Mouse (Mus musculus) adrenal gland, postnatal 36 days (tissue): ENCODE data around the gene Yaf2. TPM values are rescaled to one million over a fixed set of nuclear protein-coding genes. Genes with fewer than 3 reads are reported as not detected.
"Not testable (repeated sequence)": the region's sequence is repeated elsewhere in the genome, so short reads cannot be mapped to it uniquely, and the experiment has no call there.

Source experiments
- DNase-seq, 2 experiments: peaks; one replicate each; pipeline ENCODE4 v3.0.0; 2021; ENCODE audit warnings: mixed read lengths in 1 of 2
- long read RNA-seq, 2 experiments: library from polyadenylated mRNA; stranded (forward); transcript quantifications; one replicate each; pipeline ENCODE4 v2.0.0; 2021; ENCODE audit warnings: borderline sequencing depth in 2 of 2
- total RNA-seq, 2 experiments: library from RNA; stranded (reverse); gene quantifications; 2 replicates each; pipeline ENCODE4 v1.2.3; 2021

Yaf2 gene
- 10 to 100 TPM; 41.0 to 42.2 TPM for total RNA-seq
- long read RNA-seq, experiment 1, transcript Yaf2-201 (4 exons, 1,676 nt): major isoform, 80 of 146 reads
- long read RNA-seq, experiment 1, transcript Yaf2-202 (5 exons, 1,870 nt): minor isoform, 51 of 146 reads
- long read RNA-seq, experiment 1, partial matches to known transcripts: 11 of 146 reads
- long read RNA-seq, experiment 1, other reads (novel, unspliced or antisense): 4 of 146 reads
- long read RNA-seq, experiment 2, transcript Yaf2-202 (5 exons, 1,870 nt): major isoform, 17 of 37 reads
- long read RNA-seq, experiment 2, transcript Yaf2-201 (4 exons, 1,676 nt): major isoform, 17 of 37 reads
- long read RNA-seq, experiment 2, partial matches to known transcripts: 3 of 37 reads
- long read RNA-seq, experiment 2, other reads (novel, unspliced or antisense): 0 of 37 reads

DNA sequence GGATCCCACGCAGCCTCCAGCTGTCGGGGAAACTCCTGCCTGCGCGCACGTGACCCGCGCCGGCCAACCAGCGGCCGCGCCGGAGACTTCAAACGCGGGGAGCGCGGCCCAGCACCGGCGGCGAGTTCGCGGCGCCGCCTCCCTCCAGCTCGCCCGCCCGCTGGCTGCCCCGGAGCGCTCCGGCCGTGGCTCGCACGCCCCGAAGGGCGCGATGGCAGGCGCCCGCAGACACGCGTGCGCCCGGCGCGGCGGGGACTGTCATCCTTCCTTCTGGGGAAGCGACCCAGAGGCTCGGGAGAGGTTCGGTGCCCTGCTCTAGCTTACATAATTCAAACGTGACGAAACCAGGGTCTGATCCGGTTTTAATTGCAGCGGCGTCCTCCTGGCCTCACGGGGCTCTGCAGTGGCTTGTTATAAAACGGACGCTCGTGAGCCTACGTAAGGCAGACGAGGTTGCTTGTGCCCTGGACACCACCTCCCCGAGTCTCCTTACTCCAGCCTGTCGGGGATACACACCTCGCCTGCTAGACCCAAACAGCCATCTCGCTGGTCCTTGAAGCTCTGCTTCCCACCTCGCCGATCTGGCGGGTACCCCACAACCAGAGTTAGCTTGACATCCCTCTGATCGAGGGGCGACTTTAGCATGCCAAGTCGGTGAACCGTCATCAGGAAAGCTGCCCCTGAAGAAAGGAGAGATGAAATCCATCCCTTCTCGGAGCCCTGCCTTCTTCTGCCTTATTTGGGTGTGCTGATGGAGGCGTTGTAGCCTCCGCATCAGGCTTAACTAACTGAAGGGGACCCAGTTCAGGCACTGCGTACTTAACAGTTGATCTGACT is at the start of gene Yaf2:
Gene Yaf2 (minus strand): TSS at position 11 of the 837 bp plus-strand sequence.
- peak; percentile 92 to 95 for DNase-seq

DNA sequence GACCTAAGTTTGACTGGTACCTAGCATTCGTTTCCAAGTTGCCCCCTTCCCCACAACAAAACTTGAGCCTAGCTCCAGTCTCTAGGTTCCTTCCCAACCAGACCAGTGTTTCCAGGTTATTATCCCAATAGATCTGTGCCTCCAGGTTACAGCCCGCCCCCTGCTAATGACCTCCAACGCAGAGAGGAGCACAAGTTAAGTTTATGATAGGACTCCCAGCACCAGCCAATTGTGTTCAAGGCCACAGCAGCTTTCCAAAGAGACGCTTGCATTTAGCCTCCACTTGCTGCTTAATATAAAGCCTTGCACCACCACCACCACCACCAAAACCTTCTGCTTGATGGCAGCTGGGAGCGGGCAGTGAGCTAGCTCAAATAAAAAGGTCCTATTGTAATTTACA is 44.6 kb upstream of the Yaf2 start:
- no peak for DNase-seq

DNA sequence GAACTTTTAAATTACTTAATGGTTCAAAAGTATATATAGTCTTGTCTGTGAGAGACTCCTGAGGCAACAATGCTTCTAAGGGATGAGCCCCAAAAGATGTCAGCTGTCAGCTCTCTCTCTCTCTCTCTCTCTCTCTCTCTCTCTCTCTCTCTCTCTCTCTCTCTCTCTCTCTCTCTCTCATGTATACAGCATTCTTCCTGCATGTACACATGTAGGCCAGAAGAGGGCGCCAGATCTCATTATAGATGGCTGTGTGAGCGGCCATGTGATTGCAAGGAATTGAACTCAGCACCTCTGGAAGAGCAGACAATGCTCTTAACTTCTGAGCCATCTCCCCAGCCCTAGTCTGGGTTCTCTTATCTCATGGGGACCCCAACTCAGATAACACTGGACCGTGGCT is 42.4 kb upstream of the Yaf2 start:
- DNase-seq: peak in 1 of 2 experiments; percentile 19

DNA sequence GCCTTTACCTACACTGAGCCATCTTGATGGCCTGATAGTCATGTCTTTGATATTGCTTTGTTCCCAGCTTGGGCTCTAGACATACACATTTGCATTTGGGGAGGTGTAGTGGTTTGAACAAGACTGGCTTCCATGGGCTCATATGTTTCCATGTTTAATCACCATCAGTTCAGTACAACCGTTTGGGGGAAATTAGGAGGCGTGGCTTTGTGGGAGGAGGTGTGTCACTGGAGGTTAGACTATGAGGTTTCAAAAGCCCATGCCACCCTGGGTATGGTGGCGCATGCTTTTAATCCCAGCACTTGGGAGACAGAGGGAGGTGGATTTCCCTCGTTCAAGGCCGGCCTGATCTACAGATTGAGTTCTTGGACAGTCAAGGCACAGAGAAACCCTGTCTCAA is 39.0 kb upstream of the Yaf2 start:
- DNase-seq: no peak

DNA sequence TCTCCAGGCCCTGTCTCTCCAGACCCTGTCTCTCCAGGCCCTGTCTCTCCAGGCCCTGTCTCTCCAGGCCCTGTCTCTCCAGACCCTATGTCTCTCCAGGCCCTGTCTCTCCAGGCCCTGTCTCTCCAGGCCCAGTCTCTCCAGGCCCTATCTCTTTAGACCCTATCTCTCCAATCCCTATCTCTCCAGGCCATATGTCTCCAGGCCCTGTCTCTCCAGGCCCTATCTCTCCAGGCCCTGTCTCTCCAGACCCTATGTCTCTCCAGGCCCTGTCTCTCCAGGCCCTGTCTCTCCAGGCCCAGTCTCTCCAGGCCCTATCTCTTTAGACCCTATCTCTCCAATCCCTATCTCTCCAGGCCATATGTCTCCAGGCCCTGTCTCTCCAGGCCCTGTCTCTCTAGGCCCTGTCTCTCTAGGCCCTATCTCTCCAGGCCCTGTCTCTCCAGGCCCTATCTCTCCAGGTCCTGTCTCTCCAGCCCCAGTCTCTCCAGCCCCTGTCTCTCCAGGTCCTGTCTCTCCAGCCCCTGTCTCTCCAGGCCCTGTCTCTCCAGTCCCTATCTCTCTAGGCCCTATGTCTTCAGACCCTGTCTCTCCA is 35.9 kb upstream of the Yaf2 start:
- not testable (repeated sequence) for DNase-seq

DNA sequence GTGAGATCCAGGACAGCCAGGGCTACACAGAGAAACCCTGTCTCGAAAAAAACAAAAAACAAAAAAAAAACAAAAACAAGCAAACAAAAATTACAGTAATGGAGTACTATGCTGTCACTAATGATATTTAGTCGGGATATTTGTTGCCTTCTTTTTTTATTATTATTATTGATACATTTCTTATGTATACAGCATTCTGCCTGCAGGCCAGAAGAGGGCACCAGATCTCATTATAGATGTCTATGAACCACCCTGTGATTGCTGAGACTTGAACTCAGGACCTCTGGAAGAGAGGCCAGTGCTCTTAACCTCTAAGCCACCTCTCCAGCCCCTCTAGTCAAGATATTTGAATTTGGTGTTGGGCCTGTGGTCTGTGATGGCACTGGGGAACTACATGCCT is 35.1 kb upstream of the Yaf2 start:
- no peak for DNase-seq

DNA sequence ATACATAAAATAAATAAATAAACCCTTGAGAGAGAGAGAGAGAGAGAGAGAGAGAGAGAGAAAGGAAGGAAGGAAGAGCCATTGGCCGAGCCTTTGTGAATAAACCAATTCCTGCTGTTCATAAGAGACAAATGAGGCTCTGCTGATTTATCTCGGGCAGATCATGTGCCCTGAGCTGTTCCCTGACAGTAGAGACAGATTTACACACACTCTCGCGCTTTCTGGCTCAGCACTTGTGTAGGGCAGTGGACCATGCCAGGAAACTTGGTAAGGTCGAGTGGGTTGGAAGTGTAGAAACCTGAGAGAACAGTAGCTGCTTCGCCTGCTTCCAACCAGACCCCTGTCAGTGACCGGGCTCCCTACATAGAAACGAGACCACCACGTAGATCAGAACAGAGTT is 31.8 kb upstream of the Yaf2 start:
- DNase-seq: no peak

DNA sequence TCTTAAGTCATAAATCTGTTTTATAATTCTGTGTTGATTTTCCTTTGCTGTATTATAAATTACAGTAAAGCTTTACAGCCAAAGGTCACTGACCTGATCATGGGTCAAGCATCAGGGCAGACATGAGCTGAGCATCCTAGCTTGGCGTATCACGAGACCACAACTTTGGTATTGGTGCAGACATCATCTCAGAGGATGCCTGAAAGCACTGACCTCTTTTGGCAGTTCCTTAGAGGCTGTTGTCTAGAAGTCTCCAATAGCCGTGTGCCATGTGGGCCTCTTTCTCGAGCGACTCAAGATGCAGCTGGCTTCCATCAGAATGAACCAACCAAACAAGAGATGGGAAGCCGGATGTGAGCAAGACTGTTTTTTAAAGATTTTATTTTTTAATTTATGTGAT is 28.8 kb upstream of the Yaf2 start:
- DNase-seq: no peak

DNA sequence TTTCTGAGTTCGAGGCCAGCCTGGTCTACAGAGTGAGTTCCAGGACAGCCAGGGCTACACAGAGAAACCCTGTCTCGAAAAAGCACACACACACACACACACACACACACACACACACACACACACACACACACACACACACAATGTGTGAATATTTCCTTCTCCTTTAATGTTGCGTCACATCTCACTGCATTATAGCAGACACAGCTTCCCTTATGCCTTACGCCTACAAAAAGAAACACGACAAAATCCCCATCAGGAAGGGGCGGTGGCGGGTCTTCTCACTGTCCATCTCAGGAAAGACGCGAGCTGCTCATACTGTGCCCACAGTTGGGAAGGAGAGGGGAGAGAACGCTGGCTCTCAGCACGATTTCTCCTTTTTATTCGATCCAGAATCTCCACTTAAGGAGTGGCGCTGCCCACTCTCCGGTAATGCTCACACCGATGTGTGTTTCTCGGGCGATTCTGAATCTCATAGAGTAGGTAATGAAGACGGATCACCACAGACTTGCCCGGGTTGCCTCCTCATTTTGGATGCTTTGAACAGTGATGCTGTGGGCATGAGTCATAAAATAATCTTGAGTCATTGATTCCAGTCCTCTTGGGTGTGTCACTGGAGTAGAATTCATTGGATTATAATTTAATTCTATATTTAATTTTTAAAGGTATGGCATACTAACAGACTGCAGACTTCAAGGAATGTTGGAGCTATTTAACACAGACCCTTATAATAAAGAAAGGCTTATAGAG is 21.8 kb upstream of the Yaf2 start:
- DNase-seq: no peak

DNA sequence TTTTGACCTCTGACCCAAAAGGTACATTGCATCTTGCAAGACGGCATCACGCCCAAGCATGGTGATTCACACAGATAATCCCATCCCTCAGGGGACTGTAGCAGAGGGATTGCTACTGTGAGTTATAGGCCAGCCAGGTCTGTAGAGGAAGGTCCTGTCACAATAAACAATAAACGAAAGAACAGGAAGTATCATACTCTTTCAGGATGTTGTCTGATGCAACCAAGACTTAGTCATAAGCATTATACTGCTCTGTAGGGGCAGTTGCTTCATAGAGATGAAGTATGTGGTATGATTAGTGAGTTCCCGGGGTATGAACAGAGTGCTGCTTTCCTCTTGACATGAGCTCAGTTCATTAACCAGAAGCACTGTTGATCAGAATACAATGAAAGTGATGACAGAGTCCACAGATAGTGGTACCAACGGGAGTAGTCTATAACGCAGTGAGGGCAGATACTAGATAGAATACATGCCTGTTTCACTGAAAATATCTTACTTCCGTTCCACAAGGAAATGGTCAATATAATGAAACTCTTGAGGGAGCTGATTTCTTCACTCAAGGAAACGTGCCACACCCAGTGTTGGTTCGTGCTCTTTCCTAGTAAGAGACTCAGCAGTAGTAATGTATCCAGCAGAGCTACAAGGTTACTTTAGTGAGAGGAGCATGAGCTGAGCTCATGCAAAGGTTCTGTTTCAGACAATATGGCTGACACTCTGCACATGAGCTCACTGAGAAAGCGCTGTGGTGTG is 4.1 kb upstream of the Yaf2 start:
- no peak for DNase-seq

DNA sequence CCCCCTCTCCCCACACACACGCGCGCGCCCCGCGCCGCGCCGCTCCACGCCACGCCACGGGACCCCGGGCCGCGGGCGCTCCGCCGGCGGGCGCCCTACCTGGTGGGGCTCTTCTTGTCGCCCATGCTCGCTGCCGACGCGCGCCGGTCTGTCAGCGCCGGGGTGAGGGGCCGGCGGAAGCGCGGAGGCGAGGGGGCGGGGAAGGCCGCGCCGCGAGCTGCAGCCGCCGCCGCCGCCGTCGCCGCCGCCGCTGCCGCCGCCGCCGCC is 144 bp downstream of the Yaf2 start:
- no peak for DNase-seq

DNA sequence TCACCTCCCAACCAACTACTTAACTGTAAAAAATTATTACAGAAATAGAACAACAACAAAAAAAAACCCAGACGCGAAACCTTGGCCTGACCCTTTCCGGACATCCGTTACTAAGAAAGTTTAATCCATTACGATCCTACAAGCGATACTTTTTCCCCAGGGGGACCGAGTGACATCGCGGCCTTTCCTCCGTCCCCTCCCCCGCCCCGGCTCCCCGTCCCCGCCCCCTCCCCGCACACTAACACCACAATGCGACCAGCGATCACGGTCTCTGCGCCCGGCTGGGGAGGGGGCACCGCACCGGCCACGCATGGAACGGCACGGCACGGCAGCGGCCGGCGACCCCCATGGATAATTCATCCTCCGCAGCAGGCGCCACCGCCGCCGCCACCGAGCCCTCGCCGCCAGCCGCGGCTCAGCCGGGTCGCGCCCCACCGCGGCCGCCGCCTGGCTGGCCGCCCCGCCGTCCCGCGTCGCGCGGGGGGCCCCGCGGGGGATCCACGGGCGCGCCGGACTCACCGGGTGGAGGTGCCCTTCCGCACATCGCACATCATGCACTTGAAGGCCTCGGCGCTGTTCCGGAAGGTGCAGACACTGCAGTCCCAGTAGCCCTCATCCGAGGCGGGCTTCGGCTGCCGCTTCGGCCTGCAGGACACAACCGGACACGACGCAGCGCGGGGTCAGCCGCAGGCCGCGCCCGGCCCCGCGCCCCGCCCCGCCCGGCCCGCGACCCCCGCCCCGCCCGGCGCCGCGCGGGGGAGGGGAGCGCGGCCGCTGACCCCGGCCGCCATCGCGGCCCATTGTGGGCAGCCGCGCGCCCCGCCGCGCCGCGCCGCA is 696 bp downstream of the Yaf2 start:
- DNase-seq: peak; percentile 54 to 68

DNA sequence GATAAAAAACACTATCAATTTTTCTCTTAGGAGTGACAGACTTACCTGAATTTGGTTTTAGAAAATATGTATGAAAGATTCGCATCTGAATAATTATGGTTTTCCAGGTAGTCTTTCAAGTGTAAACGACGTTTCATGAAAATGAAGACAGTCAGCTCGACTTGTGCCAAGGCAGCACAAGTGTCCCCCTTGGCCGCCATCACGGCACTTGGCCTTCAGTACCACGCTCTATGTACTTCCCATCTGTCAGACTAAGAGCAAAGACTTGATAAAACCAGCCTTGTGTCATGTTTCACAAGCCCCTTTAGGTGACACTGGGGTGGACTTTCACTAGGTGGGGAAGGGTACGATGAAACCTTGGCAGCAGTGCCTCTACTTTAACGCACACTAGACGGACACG is 5.5 kb downstream of the Yaf2 start:
- DNase-seq: no peak

DNA sequence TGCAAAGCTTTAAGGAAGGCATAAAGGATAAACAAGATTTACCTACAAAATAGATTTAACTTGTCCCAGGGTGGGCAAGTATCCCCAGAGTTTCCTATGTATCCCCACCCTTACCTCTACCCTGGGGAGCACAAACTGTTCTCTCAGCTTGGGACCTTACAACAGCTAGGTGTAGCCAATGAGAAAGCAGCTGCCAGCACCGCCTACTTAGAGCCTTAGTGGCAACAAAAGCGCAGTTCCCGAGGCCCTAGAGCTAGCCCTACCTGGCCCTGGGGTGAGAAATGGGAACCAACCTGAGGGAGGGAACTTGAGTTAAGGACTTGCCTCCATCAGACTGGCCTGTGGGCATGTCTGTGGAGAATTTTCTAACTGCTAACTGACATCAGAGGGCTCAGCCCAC is 9.5 kb downstream of the Yaf2 start:
- no peak for DNase-seq

DNA sequence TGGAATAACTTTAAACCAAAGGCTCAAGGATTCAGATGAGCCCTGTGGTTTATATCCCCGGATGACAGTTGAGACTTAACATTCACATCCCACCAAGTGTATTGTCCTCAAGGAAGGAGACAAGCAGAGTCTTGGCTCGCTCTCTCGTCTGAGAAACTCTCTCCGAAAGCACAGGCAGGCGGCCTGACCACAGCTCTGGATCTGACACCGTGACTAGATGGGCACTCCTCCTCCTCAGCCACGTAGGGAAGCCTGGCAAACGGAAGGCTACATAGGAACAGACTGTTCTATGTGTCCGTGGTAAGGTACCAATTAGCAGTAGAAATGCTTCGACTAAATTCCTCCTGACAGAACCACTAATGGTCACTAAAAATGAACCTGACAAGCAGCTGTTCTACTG is 10.1 kb downstream of the Yaf2 start:
- no peak for DNase-seq

DNA sequence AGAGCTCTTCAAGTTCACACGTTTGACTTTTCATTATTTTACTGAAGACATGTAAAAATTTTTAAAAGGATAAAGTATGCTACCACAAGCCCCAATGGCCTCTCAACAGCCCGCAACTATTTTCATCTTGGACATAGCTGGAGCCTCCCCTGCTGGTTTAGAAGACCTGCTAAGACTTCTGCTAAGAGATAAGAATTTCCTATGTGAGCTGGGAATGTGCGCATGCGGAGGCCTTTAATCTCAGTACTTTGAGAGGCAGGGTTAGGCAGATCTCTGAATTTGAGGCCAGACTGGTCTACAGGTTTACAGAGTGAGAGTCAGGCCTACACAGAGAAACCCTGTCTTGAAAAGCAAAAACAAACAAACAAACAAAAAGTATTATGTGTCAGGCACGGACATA is 11.4 kb downstream of the Yaf2 start:
- no peak for DNase-seq

DNA sequence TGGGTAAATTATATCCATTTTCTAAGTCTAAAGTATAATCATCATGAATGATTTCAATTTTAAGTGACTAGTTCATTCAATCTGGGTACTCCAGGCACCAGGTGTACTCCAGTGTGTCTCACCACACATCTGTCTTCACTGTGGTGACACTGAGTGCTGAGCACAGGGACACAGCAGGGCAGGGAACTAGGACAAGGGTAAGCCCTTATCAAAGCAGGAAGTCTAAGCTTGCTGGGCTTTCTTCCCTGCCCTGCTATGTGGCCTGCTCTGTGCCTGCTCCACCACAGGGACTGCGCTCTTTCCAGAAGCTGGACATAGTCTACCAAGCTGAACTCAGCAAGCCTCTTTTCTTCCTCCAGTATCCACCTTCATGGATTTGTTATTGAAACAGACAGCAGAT is 18.0 kb downstream of the Yaf2 start:
- peak; percentile 27 to 28 for DNase-seq

DNA sequence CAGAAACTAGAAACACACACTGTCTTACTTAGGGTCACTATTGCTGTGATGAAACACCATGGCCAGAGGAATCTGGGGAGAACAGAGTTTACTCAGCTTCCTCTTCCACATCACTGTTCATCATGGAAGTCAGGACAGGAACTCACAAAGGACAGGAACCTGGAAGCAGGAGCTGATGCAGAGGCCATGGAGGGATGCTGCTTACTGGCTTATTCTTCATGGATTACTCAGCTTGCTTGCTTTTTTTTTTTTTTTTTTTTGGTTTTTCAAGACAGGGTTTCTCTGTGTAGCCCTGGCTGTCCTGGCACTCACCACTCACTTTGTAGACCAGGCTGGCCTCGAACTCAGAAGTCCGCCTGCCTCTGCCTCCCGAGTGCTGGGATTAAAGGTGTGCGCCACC is 26.4 kb downstream of the Yaf2 start:
- DNase-seq: not testable (repeated sequence)

DNA sequence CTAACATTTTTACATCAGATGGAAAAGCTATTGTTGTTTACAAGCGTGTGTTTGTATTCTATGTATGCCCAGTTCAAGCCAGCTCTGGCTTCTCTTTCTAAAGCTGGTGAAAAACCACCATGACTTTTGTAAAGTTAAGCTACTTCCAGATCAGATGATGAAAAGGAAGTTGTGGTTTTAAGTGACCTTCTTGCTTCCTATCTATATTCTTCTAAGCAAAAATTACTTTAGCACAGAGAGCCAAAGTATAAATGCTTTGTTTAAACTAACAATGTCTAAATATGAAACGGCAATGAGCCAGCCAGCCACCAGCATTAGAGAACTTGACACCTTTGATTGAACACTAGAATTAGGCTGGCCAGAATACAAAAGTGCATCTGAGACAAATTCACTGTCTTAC is 38.5 kb downstream of the Yaf2 start:
- DNase-seq: no peak

DNA sequence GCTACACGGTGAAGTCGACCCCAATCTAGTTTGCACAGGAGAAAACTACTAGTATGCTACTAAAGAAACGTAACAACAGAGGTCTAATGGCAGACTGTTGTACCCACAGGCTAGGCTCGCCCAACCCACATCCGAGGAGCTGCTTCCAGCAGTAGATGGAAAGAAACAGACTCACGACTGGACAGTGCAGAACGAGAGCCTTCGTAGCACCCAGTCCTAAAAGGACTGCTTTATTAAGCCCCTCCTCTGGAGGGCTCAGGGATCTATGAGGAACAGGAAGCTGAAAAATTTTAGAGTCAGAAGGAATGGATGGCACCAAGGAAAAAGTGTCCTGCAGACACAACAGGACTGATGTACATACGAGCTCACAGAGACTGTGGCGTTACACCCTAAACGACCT is 42.3 kb downstream of the Yaf2 start:
- DNase-seq: no peak

DNA sequence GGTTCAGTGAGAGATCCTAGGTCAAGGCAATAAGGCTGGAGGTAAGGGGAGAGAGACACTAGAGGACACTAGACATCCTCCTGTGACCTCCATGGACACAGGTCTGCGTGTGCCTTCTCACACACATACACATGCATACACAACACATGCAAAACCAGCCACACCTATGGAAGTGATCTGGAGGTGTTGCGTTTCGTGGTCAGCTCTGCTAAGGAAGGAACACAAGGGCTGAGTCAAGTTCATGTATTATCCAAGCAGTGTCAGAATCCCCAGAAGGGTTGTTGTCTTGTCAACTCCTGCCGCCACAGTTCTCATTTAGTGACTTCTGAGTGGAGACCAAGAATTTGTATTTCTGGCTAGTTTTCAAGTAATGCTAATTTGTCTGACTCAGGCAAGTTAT is 48.4 kb downstream of the Yaf2 start:
- DNase-seq: no peak
